Mouse (Mus musculus): ENCODE data around the gene Kcnj3. TPM values are rescaled to one million over a fixed set of nuclear protein-coding genes. Genes with fewer than 3 reads are reported as not detected.
"Not testable (repeated sequence)": the region's sequence is repeated elsewhere in the genome, so short reads cannot be mapped to it uniquely, and the experiment has no call there.

Kcnj3 gene
- polyA plus RNA-seq, 1 experiment = not detected

DNA sequence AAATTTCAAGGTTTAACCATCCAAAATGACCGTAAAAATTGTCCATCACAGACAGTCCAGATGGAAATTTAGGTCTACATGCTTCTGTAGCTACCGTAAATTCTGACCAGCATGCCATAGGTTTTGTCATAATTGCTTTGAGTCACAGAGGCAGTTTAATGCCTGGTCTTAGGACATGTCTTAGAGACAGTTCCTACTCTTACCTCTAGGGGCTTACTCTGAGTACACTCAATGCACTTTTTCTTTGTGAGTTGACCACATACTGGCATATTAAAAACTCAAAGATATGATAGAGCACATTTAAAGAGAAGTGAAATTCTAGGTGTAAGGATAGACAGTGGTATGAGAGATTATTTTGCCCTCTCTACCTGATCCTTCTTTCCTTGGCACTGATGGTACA lies 6.2 kb downstream of the Kcnj3 start:
- TF ChIP-seq GATA1 (IDR thresholded peaks at IDR 0.05; ENCODE audit: borderline replicate concordance, low read length) (no peak), FLI1 (IDR thresholded peaks at IDR 0.05; ENCODE audit: low read length) (no peak)
- H3K9me3 ChIP-seq = peaks cover 7% of the 10 kb centered on the region
- H3K27me3 ChIP-seq (replicated peaks) = peaks cover 12% of the 10 kb centered on the region
- no peak overlapping the region for H3K4me3 ChIP-seq (replicated peaks)
- no peaks in the 10 kb centered on the region for H3K36me3 ChIP-seq (replicated peaks; ENCODE audit: low read length)
- peaks cover 7% of the 10 kb centered on the region; the same call in 1 of the 2 replicates for H3K4me1 ChIP-seq

DNA sequence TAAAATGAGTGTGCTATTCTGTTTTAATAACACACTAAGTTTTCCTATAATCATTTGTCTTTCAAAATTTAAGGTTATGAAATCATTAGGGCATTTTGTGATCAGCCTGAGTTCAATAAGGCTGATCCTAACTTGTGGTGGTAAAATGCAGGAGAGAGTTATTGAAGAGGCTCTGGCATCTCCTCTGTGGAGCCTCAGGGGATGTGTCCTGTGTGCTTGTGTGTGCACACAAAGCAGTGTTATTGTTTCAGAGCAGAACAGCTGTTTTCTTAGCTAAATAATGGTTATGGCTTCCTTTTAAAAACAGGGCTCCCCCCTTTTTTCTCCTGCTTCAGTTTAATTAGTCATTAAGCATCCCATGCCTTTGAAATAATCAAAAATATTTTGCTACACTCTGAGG lies 11.5 kb downstream of the Kcnj3 start:
- H3K36me3 ChIP-seq (replicated peaks; ENCODE audit: low read length) = no peaks in the 10 kb centered on the region

DNA sequence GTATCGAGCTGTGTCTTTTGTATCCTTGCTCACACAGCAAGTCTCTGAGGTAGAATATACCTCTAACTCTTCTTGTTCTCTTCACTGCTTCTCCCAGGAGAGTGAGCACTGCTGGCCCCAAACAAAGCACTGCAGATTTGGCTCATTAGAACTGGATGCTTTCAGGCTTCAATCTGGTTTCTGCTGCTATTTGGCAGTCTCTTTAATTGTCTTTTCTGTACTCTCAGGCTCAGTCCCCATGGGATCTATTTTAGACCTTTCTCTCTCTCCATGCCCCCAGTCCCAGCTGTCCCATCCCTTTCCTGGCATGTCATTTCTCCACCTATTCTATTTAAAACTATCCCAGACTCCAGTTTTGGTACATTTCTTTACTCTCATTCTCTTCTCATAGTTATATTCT lies 15.0 kb downstream of the Kcnj3 start:
- TF ChIP-seq GATA1 (IDR thresholded peaks at IDR 0.05; ENCODE audit: borderline replicate concordance, low read length) (no peak), FLI1 (IDR thresholded peaks at IDR 0.05; ENCODE audit: low read length) (no peak)

More for the DNA sequence above, 11.5 kb downstream of the Kcnj3 start:
- Histone ChIP-seq H3K4me1 (no peaks in the 10 kb centered on the region), H3K27me3 (replicated peaks) (no peaks in the 10 kb centered on the region), H3K4me3 (replicated peaks) (no peak overlapping the region), H3K9me3 (no peaks in the 10 kb centered on the region)
- TF ChIP-seq FLI1 (IDR thresholded peaks at IDR 0.05; ENCODE audit: low read length) (no peak), GATA1 (IDR thresholded peaks at IDR 0.05; ENCODE audit: borderline replicate concordance, low read length) (no peak)

DNA sequence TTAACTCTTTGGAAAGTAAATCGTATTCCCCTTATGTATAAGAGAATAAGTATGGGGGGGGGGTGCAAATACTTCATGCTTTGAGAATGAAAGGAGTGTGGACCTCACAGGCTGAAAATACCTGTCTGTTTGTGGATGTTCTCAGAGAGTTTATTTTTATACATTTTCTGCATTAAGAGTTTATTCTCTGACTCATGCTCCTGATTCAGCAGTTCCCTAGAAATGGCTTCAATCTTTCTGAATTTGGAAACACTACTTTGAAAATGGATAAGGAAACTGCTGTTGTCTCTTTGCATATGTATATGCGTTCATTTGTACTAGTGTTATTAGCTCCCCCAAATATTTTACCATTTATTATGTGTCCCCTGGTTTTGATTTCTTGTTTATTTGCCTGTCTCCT lies 23.4 kb downstream of the Kcnj3 start:
- no peaks in the 10 kb centered on the region for H3K4me1 ChIP-seq
- H3K9me3 ChIP-seq = no peaks in the 10 kb centered on the region
- H3K4me3 ChIP-seq (replicated peaks) = no peak overlapping the region
- H3K27me3 ChIP-seq (replicated peaks) = no peaks in the 10 kb centered on the region
- TF ChIP-seq GATA1 (IDR thresholded peaks at IDR 0.05; ENCODE audit: borderline replicate concordance, low read length) = no peak
- TF ChIP-seq FLI1 (IDR thresholded peaks at IDR 0.05; ENCODE audit: low read length) = no peak
- no peaks in the 10 kb centered on the region for H3K36me3 ChIP-seq (replicated peaks; ENCODE audit: low read length)

More for the DNA sequence above, 15.0 kb downstream of the Kcnj3 start:
- Histone ChIP-seq H3K27me3 (replicated peaks) (no peaks in the 10 kb centered on the region), H3K4me3 (replicated peaks) (no peak overlapping the region), H3K9me3 (no peaks in the 10 kb centered on the region), H3K36me3 (replicated peaks; ENCODE audit: low read length) (no peaks in the 10 kb centered on the region), H3K4me1 (no peaks in the 10 kb centered on the region)

DNA sequence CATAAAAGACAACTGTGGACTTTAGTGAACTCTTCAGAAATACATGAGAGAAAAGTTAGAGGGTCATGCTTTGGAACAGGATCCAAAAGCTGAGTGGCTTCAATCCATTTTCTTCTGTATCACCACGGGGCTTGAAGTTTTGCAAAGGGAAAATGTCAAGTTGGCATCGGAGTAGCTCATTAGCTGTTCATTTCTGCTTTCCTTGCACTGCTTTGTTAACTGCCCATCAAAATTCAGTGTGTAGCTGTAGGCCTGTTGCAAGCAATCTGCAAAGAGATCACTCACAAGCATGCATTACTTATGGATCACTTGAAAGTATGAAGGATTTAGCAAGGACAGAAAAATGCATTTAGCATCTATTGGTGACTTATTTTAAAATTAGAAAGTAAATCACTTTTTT lies 33.4 kb downstream of the Kcnj3 start:
- Histone ChIP-seq H3K4me3 (replicated peaks) (no peak overlapping the region), H3K36me3 (replicated peaks; ENCODE audit: low read length) (no peaks in the 10 kb centered on the region), H3K9me3 (peaks cover 3% of the 10 kb centered on the region; the same call in 1 of the 2 replicates), H3K27me3 (replicated peaks) (no peaks in the 10 kb centered on the region), H3K4me1 (no peaks in the 10 kb centered on the region)
- no peak for TF ChIP-seq GATA1 (IDR thresholded peaks at IDR 0.05; ENCODE audit: borderline replicate concordance, low read length)
- no peak for TF ChIP-seq FLI1 (IDR thresholded peaks at IDR 0.05; ENCODE audit: low read length)

DNA sequence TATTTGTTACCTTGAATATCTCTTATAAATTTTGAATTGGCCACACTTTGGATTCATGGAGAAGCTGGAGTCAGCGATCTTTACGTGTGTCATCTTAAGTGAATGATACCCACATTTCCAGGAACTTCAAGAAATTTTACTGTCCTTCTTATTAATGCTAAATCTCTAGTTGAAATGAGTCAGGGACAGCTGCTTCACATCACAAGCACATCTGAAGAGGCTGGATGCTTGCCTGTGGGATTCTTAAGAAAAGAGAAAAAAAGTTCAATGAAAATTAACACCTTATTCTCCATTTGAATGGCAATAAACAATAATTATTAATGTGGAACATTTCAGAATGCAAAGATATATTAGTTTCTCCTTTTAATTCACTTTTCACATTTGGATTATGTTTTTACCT lies 34.2 kb downstream of the Kcnj3 start:
- H3K4me3 ChIP-seq (replicated peaks) = no peak overlapping the region
- H3K4me1 ChIP-seq = no peaks in the 10 kb centered on the region
- TF ChIP-seq GATA1 (IDR thresholded peaks at IDR 0.05; ENCODE audit: borderline replicate concordance, low read length) = no peak
- no peak for TF ChIP-seq FLI1 (IDR thresholded peaks at IDR 0.05; ENCODE audit: low read length)
- no peaks in the 10 kb centered on the region for H3K27me3 ChIP-seq (replicated peaks)
- no peaks in the 10 kb centered on the region for H3K36me3 ChIP-seq (replicated peaks; ENCODE audit: low read length)
- H3K9me3 ChIP-seq = peaks cover 3% of the 10 kb centered on the region; the same call in 1 of the 2 replicates

DNA sequence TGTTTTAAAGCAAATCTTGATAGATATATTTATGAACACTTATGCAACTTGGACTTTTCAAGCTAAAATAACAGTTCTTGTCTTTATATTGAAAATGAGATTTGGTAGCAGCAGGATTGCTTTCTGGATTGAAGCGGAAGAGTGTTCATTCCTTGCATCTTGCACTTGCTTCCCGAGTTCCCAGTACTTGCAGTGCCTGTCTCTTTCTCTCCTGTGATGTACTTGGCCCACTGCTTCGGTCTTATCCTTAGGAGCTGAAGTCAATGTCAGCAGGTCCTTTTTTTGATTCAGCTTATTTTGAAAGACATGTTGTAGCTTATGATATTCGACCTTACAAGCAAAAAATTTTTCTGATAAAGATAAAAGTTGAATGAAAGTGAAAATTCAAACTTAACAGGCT lies 43.7 kb downstream of the Kcnj3 start:
- TF ChIP-seq FLI1 (IDR thresholded peaks at IDR 0.05; ENCODE audit: low read length) = no peak
- no peak for TF ChIP-seq GATA1 (IDR thresholded peaks at IDR 0.05; ENCODE audit: borderline replicate concordance, low read length)
- no peaks in the 10 kb centered on the region for H3K4me1 ChIP-seq
- H3K4me3 ChIP-seq (replicated peaks) = no peak overlapping the region
- no peaks in the 10 kb centered on the region for H3K9me3 ChIP-seq
- no peaks in the 10 kb centered on the region for H3K36me3 ChIP-seq (replicated peaks; ENCODE audit: low read length)
- no peaks in the 10 kb centered on the region for H3K27me3 ChIP-seq (replicated peaks)

DNA sequence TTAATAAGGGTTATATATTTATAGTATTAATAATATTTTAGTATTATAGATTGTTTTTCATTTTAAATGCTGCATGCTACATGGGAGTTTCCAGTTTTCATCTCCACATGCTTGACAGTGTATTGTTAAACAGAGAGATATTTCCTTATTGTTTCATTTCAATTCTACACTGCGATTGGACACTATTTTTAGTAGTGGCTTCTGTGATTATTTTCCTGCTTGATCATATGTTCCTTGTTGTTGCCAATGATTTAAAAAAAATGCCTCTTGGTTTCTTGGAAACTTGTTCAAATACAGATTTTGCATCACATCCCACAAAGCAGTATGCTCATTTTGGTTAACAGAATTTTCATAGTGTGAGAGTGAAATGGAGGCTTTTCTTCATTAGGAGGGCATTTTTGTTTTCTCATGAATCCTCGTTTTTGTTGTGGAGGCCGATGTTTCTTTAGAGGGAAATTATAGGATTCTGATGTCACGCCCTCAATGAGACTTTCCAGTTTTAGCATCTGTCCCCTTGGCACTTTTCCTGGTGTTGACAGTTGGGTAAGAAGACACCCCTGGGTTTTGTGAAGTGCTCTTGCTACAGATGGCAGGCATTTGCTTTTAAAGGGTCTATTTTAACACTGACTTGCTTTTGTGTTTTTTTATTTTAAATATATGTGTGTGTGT lies 44.3 kb downstream of the Kcnj3 start:
- Histone ChIP-seq H3K27me3 (replicated peaks) (no peaks in the 10 kb centered on the region), H3K4me3 (replicated peaks) (no peak overlapping the region), H3K9me3 (no peaks in the 10 kb centered on the region), H3K4me1 (no peaks in the 10 kb centered on the region), H3K36me3 (replicated peaks; ENCODE audit: low read length) (no peaks in the 10 kb centered on the region)
- TF ChIP-seq FLI1 (IDR thresholded peaks at IDR 0.05; ENCODE audit: low read length) (no peak), GATA1 (IDR thresholded peaks at IDR 0.05; ENCODE audit: borderline replicate concordance, low read length) (no peak)

DNA sequence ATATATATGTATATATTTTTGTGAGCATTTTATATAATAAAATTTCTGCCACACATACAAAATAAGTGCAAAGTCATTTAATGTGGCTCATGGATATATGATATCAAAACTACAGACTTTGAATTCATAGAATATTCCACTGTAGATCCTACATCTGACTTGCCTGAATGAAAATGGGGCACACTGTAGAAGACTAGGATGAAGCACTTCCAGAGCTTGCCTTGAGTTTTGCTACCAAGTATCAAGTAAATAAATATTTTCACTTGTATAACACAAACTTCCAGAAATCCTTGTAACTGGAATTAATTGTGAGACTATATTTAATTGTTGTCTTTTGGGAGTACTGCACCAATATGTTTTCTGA lies 44.8 kb downstream of the Kcnj3 start:
- H3K27me3 ChIP-seq (replicated peaks) = no peaks in the 10 kb centered on the region
- no peaks in the 10 kb centered on the region for H3K4me1 ChIP-seq
- H3K36me3 ChIP-seq (replicated peaks; ENCODE audit: low read length) = no peaks in the 10 kb centered on the region
- no peaks in the 10 kb centered on the region for H3K9me3 ChIP-seq
- no peak overlapping the region for H3K4me3 ChIP-seq (replicated peaks)
- TF ChIP-seq GATA1 (IDR thresholded peaks at IDR 0.05; ENCODE audit: borderline replicate concordance, low read length) (no peak), FLI1 (IDR thresholded peaks at IDR 0.05; ENCODE audit: low read length) (no peak)

DNA sequence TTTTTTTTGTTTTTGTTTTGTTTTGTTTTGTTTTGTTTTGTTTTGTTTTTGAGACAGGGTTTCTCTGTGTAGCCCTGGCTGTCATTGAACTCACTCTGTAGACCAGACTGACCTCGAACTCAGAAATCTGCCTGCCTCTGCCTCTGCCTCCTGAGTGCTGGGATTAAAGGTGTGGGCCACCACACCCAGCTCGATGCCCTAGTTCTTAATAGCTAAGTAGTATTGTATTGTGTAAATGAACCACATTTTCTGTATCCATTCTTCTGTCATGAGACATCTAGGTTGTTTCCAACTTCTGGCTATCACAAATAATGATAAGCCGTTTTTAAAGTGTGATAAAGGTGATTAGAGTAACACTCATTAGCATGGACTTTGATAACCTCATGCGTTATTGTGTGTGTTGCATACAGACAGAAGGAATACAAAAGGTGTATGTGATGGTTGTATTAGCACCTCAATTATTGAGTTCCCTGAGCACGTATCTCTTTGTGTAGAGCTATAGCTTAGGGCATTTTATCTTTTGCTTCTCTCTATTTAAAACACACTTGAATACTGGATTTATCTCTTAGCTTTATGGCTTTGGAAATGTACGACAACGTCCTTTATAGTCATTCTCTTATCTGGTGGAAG lies 49.8 kb downstream of the Kcnj3 start:
- not testable (repeated sequence) for H3K9me3 ChIP-seq; H3K36me3 ChIP-seq (replicated peaks; ENCODE audit: low read length); H3K4me1 ChIP-seq; H3K27me3 ChIP-seq (replicated peaks); H3K4me3 ChIP-seq (replicated peaks)
